Mouse (Mus musculus): ENCODE results near the gene Prkg1.

GRCm38 (mm10) chr19:30889851-30890250, 875.0 kb downstream of the Prkg1 start:
- TF ChIP-seq POLR2A (IDR thresholded peaks at IDR 0.05; ENCODE audit: control insufficient read depth in 1 of 2, insufficient read depth in 1 of 2, low read depth in 1 of 2, low read length in 2 of 2, poor library complexity in 1 of 2) (no peak), TAL1 (IDR thresholded peaks at IDR 0.05; ENCODE audit: low read length) (no peak), EP300 (IDR thresholded peaks at IDR 0.05; ENCODE audit: low read depth in 1 of 2, low read length in 2 of 2) (no peak), CTCF (IDR thresholded peaks at IDR 0.05 in 2 of 3, conservative IDR thresholded peaks at IDR 0.05 in 1 of 3; ENCODE audit: control insufficient read depth in 1 of 3, insufficient read depth in 1 of 3, low read depth in 2 of 3, low read length in 3 of 3, poor library complexity in 1 of 3, severe bottlenecking in 1 of 3) (no peak)

Data from MEL (cell line).